Mouse (Mus musculus): ENCODE data around the gene Ice2. TPM values are rescaled to one million over a fixed set of nuclear protein-coding genes. Genes with fewer than 3 reads are reported as not detected.

Ice2 gene
- polyA plus RNA-seq, 3 experiments from 2014 or later = 11.1 to 22.0 (median 21.5) TPM

DNA sequence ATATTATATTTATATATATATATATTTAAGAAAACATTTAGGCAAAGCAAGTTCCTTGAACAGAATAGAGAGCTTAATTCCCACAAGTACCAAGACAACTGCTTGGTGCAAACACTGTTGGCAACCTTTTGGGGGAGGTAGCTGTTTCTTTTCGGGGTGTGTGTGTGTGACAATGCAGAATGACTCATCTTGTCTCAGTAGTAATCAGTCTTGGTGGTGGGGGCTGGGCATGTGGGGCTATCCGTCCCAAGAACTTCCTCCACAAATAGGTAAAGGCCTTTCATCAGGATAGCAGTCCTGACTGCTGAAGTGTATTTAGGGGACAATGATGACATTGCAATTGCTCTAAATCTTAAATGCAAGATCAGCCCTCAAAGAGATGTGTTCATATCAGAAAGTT is 65.3 kb downstream of the Ice2 start:
- no peak for ATAC-seq

DNA sequence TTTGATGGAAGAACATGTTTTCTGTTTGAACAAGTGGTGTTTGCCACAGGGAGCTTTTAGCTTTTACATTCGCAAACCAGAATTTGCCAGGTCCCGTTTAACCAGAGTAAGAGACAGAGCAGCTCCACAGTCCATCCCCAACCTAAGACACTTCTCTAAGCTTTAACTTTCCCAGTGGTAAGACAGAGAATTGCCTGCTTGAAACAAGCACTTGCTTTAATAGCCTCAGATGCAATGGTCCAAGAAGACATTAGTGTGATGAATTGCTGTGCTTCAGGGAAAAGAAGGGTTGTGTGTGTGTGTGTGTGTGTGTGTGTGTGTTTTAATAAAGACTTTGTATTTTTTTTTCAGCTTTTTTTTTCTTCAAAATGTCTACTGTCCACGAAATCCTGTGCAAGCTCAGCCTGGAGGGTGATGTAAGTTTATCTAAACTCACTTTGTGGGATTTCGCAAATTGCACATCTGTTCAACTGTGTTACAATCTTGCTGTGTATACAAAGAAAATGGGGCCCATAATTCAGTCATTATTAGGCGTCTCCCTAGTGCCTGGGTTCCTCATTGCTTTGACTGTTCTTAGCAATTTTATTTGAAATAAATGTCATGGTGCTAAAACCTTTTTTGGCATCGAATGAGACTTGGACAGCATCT is 66.5 kb downstream of the Ice2 start:
- no peak for ATAC-seq

DNA sequence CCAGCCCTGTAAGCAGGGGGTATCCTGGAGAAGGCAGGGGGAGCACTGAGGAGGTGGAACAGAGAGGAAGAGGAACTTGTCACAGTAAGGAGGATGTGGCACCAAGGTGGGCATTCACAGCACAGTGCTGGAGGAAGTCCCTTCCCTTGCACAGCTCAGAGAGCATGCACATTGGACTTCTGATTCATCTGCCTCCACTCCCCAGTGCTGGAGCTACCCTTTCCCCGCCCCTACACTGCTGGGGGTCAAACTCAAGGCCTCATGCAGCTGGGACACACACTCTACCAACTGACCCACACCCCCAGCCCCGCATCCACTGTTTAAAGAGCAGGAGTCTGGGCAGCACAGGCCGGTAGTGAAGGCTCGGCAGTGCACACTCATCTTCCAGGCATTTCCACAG is 68.4 kb downstream of the Ice2 start:
- ATAC-seq = no peak

DNA sequence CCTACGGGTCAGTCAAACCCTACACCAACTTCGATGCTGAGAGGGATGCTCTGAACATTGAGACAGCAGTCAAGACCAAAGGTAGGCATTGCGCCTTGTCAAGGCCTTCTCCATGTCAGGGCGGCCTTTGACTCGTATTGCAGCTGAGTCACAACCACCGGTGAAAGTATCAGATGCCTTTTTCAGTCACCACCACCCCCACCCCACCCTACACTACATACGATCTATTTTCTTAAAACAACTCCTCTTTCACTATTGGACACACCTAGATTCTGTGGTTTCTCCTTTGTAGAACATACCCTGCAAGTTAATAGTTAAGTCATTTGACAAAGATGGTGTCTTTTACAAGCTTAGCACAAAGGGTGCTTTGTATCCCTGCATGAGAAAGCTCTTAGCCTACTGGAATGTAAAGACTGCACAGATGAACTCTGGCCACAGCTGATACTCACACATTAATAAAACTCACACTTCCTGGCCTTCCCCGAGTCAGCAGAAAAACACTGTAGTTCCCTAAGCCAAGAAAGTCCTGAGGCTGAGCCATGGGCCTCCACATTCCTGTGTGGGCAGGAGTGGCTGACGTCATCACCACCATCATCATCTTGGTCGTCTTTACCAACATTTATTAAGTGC is 69.7 kb downstream of the Ice2 start:
- ATAC-seq = no peak

DNA sequence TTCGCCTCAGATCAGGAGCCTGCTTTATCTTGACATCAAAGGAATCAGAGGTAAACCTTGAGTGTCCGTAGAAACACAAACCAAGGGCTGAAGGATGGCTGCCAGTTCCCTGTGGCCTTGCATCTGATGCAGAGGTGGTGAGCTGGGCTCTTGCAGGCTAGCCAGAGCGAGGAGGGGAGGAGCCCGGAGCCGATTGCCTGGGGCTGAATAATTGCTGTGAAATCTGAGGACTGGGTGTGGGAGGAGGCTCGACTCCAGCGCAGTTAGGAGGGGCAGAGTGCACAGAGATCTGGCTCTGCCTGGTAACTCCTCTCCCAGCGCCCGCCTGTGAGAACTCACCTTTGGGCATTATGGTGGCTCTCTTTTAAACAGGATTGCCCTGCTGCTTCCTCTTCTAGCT is 71.3 kb downstream of the Ice2 start:
- ATAC-seq = no peak

DNA sequence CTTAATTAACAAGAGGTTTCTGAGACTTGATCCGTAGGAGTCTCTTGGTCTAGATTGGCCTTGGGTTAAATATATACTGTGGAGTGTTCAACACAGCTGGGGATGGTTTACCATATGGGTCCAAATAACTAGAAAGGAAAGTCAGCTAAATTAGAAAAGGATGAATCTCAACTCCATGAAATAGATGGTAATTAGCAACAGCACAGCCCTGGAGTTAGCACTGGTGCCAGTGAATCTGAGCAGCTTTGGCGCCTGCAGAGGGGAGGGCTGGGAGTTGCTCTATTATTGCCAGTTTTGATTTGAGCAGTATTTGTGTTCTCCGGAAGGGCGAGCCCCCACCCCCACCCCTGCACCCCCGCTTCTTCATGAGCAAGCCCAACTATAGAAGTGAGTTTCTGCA is 72.7 kb downstream of the Ice2 start:
- ATAC-seq = no peak

DNA sequence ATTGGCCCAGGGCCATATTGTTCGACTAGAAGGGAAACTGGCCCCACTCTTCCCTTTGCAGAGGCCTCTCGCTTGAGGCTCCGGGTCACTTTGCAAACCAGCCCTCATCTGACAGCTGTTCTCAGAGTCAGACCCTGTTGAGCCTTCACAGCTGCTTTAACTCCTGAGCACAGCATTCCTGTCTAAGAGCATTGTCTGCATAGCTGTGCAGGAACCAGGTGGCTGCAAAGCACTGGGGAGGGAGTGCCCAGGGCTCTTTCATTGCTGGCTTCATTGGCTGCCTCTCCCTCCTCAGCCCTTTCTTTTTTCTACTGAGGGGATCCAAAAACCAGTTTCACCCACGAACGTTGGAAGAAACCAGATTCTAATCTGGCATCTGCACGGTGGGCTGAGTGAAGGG is 73.2 kb downstream of the Ice2 start:
- no peak for ATAC-seq

DNA sequence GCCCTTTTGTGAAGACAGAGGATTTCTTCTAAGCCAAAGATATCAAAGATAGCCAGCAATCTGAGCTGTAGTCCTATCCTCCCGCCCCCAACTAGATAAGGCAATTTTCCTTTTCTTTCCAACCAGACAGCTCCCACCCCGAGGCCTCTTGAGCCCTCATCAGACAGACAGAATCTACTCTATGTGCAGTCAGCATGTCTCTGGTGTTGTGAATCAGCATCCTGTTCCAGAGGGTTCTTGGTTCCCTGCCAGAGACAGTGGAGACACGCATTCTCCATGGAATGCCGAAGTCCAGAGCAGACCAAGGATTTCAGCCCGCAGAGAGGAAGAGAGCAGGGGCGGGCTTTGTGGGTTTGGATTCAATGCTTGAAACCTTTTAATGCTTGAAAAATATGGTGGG is 75.0 kb downstream of the Ice2 start:
- no peak for ATAC-seq

DNA sequence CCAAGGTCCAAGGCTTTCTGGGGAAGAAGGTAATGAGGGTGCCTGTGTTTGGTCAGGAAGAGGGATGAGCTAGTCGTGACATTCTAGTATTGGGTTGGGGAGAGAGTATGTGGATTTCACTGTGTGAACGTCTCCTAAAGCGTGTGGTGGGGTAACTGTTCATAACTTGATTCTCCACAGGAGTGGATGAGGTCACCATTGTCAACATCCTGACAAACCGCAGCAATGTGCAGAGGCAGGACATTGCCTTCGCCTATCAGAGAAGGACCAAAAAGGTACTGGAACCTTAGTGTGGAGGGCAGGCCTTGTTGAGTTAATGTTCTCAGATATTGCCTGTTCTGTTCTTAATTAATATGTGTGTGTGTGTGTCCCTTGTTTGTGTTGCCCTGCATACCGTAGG is 78.2 kb downstream of the Ice2 start:
- ATAC-seq = no peak

DNA sequence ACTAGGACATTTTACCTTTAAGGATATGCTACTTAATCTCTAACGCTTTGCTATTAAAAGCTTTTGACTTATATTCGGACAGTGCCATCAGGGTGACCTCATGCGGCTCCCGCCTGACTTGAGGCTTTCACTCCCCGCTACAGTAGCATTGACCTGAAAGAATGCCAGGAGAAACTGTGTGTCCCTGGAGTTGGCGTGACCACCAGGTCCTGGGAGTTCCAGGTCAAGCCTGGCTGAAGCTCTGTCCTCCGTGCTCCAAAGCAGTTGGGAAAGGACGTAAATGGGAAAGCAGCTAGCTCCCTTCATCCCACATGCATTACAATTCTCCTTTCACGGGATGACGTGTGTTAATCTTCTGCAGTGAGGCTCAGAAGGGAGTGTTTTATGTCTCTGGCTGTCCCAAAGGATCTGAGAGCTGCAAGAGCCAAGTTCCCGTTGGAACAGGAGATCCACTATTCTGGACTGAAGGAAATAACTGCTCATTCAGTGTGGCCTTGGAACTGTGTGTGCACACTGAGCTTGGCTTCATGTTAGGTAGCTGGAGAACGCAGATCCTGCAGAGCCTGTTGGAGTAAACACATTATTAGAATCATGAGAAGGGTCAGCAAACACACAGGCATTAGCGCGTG is 79.6 kb downstream of the Ice2 start:
- no peak for ATAC-seq

DNA sequence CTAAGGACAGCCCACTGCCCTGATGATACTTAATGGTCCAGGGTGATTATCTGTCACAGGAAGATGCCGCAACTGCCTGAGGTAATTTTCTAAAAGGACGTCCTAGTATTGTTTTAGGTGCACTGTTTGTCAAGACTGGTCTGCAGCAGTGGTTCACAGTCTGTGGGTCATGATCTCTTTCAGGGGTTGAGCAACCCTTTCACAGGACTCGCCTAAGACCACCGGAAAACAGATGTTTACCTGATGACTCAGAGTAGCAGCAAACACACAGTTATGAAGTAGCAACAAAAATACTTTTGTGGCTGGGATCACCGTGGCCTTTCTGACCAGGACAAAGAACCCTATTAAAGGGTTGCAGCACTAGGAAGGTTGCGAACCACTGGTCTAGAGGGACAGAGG is 80.1 kb downstream of the Ice2 start:
- ATAC-seq = no peak

DNA sequence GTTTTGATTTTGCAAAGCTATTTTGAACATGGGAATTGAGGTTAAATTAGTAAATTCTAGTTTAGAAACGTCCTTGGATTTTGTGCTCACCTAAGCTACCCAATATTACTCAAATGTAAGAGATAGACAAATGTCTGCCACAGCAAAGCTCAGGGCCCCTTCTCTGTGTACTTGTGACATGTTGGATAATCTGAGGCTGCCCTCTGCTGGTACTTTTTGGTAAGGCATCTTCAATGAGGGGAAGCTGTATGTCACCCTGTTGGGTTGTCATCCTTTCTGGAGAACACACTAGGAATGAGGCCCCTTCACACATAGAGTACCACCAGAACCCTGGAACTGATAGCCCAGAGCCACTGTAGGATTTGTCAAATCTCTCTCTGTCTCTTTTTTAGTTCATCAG is 82.6 kb downstream of the Ice2 start:
- ATAC-seq = peak; percentile 41

Other genes with a start within 250 kb of the Ice2 start
- gene Anxa2, start 55.7 kb downstream of the Ice2 start, polyA plus RNA-seq (2017; shearing (Covaris generic)) = 100 to 1,000 TPM; 114 to 717 (median 120) TPM

Measured in inflammation-experienced regulatory T-cells, adult 6 months (primary cell).